Mouse (Mus musculus): Measurements from ENCODE around the gene Lrrc8b. TPM values are rescaled to one million over a fixed set of nuclear protein-coding genes. Genes with fewer than 3 reads are reported as not detected.

Gene Lrrc8b
- 7.1 TPM for total RNA-seq (2023)

DNA sequence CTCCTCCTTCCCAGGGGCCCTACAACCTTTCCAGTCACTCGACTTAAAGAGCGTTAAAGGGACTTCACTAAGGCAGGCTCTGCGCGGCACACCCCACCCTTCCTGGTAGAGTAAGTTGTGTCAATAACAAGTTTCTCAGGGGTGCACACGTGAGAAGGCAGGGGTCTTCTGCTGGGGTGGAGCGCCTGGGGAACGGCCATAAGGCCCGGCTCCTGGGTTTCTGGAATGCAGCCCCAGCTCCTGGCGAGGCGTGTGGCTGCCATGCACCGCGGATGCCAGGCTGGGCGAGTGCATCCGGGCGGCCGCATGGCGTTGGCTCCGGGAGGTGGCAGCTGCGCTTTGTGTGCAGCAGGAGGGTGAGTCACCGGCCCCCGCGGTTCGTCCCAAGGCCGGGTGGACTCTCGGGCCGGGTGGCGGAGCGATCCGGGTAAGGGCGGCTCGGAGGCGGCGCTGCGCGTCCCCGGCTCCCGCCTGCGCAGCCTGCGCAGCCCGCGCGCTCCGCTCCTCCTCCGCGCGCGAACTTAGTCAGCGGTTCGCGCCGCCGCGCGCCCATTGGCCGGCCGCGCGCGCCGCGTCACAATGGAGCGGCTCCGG lies at the start of gene Lrrc8b:
TSS of gene Lrrc8b (plus strand) at position 578 of the 594 bp plus-strand sequence.

DNA sequence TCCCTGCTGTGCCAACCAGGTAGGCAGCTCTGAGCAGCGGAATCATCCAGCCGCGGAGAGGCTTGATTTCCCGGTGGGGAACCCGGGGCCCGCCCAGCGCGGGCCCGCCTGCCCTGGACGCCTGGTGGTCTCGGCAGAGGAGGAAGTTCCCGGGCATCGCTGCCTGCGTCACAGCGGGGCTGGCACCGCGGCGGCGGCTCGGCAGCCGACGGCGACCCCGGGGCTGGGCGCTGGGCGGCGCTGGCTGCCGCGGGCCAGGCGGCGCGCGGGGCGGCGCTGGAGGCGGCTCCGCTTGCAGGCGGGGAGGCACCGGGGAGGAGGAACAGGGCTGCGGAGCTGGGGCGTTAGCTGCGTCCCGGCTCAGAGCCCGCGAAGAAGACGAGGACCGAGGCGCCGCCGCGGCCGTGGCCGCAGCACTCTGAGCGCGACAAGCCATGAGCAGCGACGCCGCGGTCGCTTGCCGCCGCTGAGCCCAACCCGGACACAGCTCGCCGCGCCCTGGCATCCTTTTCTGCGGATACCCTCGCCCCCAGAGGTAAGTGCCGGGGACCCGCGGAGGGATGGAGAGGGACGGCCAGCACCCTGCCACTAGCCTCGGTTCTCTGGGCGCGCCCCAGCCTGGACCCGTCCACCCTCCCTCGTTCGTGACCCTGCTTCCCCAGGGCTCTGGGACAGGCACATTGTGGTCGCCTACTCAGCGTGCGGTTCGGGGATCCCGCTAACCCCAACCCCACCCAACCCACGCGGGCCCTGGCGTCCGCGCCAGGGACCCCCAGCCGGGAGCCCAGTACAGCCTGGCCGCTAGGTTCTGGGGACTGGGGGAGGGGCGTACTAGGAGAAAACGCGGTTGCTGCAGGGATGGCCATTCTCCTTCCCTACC lies 103.8 kb downstream of the Lrrc8b start, which contains the start of gene Lrrc8c:
TSS of gene Lrrc8c (plus strand) at position 293 of the 880 bp plus-strand sequence.

Other genes starting within 250 kb of the Lrrc8b start
- 11.3 TPM for gene Gbp10, start 176.2 kb upstream of the Lrrc8b start, total RNA-seq (2023)
- not detected for gene Gm43302, start 122.1 kb upstream of the Lrrc8b start, total RNA-seq (2023)
- 38.3 TPM for gene Gbp6, start 122.1 kb upstream of the Lrrc8b start, total RNA-seq (2023)
- gene Lrrc8c, start 103.6 kb downstream of the Lrrc8b start, total RNA-seq (2023): 130 TPM

Data from CD4-positive naive resting alpha-beta T cell, adult 57 days (primary cell).